Mouse (Mus musculus) c-Kit-positive CD71-positive TER-119-negative erythroid progenitor cells, embryonic 14.5 days (primary cell): ENCODE results near the gene Dexi.
A peak's percentile ranks its signal among the peaks of the same experiment; 100 is the strongest.

Experiments used
- DNase-seq: peaks from one replicate; pipeline ENCODE4 v3.0.0-alpha.2; 2013; ENCODE audit warnings: low read depth

Gene Dexi

GRCm38 (mm10) chr16:10542698-10543365, at the start of gene Dexi:
TSS of gene Dexi (minus strand) at chr16:10543054.
- DNase-seq = peak; percentile 96

DNA sequence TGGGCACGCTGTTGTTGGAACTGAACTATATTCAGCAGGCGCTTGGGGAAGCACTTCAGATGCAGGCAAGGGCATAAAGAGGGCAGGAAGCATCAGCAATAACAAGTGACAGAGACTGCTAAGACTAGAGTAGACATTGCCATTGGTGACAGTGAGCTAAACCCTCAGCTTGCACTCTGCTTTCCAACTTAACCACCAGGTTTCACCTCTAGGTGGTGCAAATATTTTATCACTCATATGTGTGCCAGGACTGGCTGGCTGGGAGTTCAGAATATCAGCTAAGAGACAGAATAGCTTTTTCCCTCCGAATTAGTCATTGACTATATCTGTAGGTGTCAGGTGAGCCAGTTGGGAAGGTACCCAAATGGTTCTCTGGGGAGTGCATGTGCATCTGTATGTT, 43.7 kb upstream of the Dexi start:
- peak; percentile 14 for DNase-seq

- DNase-seq = no peak
Measured at GRCm38 (mm10) chr16:10585165-10585564, 42.3 kb upstream of the Dexi start.

DNA sequence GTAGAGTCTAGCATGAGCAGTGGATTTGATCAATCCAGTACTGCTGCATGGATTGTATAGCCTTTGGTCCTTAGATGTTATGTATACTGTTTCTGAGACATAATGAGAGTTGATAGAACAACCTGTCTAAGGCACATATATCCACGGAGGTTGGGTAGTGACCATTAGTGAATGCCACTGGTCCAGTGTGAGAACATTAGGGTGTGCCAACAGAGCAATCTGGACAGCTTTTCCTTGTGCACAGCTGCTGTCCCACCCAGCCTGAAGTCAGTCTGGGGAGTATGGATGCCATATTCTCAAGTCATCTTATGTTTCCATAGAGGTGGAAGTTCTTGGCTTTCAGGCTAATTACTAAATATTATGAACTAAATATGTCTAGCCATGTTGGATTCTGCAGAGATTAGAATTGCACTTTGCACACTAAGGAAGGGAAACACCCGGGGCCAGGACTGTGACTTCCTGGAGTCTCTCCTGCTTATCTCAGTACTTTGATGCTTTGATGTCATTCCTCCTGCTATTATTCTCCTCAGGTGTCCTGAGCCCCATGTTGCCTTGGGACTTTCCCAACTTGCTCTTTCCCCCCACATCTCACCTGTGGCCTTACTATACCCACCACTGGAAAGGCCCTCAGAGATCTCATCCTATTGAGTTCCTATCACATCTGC, 38.5 kb upstream of the Dexi start:
- DNase-seq = no peak

DNA sequence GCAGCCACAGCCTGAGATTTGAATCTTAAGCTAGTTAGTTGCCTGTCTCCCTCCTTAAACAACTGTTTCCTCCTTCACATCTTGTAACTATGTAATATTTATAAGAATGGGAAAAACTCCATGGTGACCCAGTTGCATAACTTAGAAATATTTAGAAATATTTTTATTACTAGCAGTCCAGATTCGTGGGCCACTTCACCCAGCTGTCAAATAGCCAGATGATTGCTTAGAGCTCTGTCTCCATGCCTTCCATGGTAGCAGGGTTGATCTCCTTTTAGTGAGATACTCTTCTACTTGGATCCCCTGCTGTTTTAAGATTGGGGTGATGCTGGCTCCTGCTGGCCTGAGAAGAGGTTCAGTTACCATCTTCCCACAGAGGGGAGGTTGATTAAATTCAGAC, 35.5 kb upstream of the Dexi start:
- no peak for DNase-seq

DNA sequence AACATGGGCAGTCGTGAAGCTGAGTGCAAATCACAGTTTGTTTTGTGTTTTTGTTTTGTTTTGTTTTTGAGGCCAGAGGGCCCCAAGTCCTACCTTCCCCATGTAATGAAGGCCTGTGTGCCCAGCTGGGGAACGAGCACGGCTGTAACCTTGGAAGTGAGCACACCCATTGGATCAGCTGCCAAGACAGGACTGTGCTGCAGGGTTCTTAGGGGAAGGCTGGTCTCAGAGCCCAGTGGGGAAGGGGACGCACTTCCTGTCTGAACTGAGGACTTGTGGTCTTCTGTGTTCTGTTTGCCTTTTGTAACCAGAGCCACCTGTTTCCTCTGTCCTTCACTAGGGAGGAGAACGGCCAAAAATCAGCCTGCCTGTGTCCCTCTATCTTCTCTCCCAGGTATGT, 34.7 kb upstream of the Dexi start:
- DNase-seq = no peak

DNA sequence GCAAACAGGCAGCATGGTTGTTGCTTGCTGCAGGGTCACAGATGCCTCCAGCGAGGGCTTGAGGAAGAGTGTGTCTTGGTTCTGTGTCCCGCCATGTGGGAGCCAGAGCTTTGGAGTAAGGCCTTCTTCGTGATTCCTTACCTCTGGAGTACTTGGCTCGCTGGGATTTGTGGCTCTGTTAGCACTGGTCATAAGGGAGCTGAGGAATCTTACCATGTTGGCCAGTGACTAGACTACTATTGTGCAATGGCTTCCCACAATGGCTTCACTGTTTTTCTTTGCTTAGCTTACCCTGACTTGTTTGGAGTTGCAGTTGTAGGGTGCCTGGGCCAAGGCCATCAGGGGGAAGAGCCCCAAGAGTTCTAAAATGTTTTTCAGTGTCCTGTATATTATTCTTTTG, 33.1 kb upstream of the Dexi start:
- DNase-seq = no peak

DNA sequence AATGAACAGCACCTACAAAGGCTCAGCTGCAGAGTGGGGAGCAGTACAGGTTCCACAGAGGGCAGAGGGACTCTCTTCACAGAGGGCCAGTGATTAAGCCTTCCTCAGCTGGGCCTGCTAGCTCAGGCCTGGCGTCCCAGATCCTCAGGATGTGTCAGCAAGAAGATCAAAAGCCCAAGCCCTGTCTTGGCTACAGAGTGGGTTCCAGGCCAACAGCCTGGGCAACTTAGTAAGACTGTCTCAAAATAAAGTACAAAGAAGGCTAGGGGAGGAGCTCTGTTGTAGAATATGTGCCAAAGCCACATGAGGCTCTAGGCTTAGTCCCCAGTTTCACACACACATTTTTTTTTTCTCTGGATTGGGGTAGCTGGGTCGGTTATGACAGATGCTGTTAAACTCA, 32.1 kb upstream of the Dexi start:
- no peak for DNase-seq

DNA sequence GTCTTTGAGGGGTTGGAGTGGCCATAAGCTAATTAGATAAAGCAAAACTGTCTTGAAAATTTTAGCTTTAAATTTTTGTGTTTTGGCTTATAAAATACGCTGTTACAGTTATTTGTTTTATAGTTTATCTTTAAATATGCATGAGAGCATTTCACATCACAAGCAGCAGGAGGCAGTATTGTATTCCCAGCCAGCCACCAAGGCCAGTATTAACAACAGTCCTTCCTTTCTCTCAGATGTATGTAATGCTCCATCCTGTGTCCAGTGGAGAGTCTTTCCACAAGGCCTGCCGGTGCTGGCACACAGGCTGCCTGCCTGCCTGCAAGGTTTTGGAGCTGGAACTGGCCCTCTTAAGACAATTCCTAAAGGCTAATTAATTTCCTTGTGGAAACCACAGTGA, 29.0 kb upstream of the Dexi start:
- no peak for DNase-seq

DNA sequence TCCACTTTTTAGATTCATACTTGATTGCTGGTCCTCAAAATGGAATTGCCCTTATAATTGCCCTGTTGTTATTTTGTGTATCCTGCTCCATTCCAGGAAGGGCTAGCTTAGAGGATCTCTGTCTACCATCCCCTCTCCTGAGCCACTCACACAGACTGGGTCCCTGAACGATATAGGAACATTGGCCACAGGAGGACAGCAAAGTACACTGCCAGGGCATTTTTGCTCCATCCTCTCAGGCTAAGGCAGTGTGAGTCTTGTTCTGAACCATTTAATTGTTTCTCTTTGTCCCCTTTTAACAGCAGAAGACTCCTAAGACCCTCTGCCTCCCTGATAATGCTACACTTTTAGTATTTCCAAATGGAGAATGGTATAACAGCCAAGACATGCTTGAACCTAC, 27.9 kb upstream of the Dexi start:
- no peak for DNase-seq

DNA sequence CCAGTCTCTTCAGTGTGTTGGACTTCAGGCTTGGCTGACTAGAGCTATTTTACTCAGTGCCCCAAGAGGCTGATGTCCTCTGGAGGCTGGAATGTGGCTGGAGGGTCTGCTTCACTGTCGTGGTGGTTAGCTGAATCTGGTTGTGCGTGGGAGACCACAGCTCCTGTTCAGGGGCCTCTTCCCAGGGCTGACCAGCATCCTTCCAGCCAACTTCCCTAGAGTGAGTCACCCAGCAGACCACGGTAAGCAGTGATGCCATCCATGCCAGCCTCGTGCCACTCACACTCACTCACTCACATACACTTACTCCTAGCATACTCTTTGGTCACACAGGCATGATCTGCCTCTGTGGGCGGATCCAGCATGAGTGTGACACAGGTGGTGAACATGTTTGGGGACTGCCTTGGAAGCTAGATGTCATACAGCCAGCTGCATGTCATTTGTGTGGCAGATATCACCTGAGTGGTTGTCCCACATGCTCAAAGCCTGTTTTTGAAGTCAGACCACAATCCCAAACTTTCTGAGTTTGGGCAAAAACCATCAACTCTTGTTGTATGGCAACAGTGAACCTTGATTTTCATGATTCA, 27.0 kb upstream of the Dexi start:
- no peak for DNase-seq

DNA sequence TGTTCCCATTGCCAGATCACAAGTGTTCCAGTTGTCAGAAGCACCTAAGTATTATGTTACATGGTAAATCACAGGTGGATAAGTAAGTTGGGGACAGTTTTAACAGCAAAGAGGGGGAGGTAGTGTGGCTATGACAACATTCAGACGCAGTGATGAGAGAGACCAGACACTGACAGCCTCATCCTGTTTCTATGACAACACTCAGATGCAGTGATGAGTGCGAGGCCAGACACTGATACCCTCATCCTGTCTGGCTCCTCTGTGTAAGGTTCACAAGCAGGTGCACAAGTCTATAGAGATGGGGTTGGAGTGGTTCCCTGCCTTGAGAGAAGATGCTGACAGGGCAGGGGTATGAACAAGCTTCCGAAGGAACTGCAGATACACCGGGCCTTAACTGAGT, 24.3 kb upstream of the Dexi start:
- no peak for DNase-seq

DNA sequence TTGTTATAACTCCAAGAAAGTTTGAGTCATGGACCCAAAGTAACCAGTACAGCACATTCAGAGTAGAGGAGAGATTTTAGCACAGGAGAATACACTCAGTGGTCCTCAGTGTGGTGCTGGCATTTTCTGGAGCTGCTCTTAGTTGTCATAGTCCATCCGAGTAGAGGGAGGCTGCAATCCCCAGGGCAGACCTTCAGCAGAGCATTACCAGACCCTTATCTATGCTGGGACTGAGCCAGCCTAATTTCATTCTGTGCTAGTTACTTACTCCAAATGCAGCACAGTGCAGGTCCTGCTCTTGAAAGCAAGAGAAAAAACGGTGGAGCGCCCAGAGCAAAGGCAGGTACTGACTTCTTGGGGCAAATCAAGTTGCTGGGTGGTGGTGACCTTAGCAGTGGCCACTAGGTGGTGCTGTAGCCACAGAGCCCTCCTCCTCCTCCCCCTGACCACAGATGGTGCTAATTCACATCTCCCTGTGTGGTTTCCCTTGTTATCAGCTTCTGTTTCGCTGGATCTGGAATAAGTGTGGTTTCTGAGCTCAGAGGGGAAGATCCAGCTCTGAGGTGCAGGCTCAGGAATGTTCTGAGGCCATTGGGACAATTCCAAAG, 22.5 kb upstream of the Dexi start:
- peak; percentile 56 for DNase-seq

GRCm38 (mm10) chr16:10559991-10560390, 17.1 kb upstream of the Dexi start:
- DNase-seq = no peak

DNA sequence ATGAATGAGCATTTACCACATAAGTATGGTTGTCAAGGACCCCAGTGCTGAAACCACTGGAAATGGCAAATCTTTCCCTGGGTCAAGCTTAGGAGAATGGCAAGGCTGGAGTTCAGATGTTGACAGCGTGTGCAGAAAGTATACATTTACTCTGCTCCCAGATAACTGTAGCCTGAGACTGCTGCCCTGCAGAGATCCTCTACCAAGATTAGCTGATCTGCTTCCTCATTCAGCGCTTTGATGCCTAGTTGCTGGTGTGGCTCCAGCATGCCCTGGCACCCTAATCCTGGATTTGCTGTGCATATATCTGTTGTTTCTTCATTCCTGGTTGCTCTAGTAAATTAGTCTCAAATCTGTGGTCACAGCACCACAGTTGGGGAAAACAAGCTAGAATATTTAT, 11.0 kb upstream of the Dexi start:
- no peak for DNase-seq

DNA sequence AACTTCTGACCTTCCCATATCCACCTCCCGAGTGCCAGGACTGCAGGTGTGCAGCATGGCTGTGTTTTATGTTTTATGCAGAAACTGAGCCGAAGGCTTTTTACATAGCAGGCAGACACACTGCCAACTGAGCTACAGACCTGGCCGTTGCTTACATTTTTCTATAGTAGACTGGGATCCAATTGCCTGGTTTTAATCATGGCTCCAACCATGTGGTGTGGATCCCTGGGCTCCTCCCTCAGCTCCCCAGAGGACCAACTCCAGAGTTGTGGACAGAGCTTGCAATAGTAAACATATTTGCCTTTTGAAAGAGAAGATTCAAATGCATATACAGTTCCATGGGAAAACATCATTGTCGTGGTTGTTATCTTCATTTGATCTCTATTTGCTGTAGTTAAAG, 8.7 kb upstream of the Dexi start:
- no peak for DNase-seq

DNA sequence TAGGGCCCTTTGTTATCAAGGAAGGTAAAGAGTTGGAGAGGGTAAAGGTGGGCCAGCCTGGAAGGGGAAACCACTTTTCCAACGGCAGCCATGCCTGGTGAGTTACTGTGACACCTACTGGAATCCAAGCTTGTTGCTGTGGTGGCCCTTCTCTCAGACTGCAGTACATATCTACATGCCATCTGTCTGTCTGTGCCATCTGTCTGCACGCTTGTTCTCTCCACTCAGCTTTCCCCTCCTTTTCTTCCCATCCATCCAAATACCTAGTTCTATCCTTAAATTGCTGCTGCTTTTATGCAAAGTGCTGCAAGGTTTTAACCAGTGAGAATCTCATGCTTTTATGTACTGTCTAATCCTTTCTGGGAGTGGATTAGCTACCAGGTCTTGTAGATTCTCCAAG, 6.7 kb upstream of the Dexi start:
- DNase-seq = no peak

- no peak for DNase-seq
Measured at GRCm38 (mm10) chr16:10548938-10549337, 6.1 kb upstream of the Dexi start.

GRCm38 (mm10) chr16:10546865-10547264, 4.0 kb upstream of the Dexi start:
- no peak for DNase-seq

DNA sequence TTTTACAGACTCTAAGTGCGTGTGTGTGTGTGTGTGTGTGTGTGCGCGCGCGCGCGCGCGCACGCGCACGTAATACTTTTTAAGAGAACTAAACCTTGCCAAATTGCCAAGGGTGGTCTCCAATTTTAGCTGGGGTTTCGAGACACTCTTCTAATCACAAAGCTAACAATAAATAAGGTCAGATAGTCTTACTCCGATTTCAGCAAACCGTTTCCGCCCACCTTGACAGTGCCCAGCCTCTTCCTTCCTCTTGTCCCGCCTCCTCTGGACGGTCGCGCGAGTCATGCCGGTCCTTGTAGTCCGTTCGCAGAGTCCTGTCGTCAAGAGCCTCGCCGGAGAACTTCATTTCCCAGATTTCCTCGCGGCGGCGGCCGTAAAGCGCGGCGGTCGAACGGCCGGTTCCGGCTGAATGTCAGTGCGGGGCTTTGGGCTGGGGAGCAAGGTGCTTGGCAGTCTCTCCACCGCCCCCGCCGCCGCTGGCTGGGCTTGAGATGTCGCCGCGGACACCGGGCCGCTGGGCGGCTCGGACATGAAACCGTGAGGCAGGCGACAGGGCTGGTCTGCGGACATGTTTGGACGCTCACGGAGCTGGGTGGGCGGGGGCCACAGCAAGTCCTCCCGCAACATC, 2.3 kb upstream of the Dexi start, which contains the start of gene Clec16a:
Gene Clec16a, plus strand, starts transcription at position 345 of the 628 bp plus-strand sequence.
- peak; percentile 93 for DNase-seq

- DNase-seq = no peak
Measured at GRCm38 (mm10) chr16:10542266-10542665, 588 bp downstream of the Dexi start.

- no peak for DNase-seq
Measured at GRCm38 (mm10) chr16:10541598-10541930, 1.3 kb downstream of the Dexi start.
